Mouse (Mus musculus) monocyte, adult 59 days (primary cell): Measurements from ENCODE around the gene Palld. TPM values are rescaled to one million over a fixed set of nuclear protein-coding genes. Genes with fewer than 3 reads are reported as not detected.

Experiments used
- total RNA-seq, 2 experiments: library from RNA; stranded (reverse); gene quantifications; one replicate each; pipeline ENCODE4 v1.2.4; 2023

Gene Palld
- 1 to 10 TPM; 7.2 to 7.7 TPM for total RNA-seq

GRCm38 (mm10) chr8:61902521-61902920 is at the start of gene Palld:
TSS of gene Palld (minus strand) at chr8:61902690.

DNA sequence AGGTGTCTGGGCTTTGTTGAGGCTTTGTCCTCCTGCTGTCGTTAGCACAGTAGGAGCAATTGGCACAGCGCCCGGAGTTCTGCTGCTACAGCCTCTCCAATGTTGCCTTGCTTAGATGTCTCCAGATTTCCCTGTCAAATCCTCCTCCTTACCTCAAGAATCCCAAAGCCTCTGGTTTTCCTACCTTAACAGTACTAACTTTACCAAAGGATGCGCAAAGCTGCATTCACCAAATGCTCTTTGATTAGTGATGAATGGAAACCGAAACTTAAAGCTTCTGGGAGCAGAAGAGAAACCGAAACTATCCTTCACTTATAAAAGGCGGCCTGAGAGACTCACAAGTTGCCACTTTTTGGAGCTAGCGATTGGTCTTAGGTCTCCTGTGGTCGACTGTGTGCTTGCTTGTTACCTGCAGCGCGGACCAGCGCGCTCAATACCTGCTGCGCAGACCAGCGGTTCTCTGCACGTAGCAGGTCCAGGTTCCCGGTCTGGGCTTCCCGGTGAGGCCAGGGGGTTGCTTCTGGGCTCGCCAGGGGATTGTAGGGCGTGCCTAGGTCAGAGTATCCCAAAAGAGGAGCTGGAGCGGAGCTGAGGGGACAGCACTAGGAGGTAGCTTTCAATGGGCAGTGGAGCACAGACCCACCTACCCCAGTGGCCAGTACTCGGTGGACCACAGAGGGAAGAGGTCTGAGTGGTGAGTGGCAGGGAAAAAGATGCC is 25.4 kb upstream of the Palld start, which contains the start of gene Ddx60:
Gene Ddx60, plus strand, starts transcription at position 311 of the 718 bp plus-strand sequence.

DNA sequence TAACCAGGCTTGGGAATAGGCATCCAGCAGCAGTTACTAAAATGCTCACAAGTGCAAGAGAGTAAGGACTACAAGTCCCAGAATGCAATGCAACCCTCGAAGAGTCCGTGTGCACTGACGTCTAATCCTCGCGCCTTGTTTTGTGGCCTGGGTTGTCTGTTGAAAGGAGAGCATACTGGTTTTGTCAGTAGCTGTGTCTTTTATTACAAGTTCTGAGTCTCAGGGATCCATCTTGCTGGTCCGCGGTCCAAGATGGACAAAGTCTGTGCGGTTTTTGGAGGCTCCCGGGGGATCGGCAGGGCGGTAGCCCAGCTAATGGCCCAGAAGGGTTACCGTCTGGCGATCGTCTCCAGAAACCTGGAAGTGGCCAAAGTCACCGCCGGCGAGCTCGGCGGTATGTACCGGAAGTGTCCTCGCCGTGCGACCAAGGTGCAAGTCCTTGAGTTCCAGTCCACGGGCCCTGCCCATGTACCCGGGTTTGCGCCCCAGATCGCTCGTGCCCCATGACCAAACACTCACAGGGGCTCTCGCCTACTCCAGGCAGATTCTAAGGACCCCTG is 414.8 kb downstream of the Palld start, which contains the start of gene Cbr4:
Gene Cbr4, plus strand, starts transcription at position 138 of the 560 bp plus-strand sequence.

Other genes starting within 250 kb of the Palld start
- 10 to 100 TPM; 12.5 to 13.7 TPM for gene Ddx60, start 25.4 kb upstream of the Palld start, total RNA-seq
- not detected for gene Anxa10, start 220.5 kb upstream of the Palld start, total RNA-seq